Comparison of ENCODE assay signal across 9 mouse cellular contexts in genomic region chr15:88146118-88146517, GRCm38 (mm10).
A peak's percentile ranks its signal among the peaks of the same experiment; 100 is the strongest.
DNase-seq lines count a peak whose midpoint lies in the region; ATAC-seq and TF ChIP-seq lines count a peak whose summit lies in the region.
"Had no signal": no experiment of that assay in that cellular context is flagged by ENCODE, and none has a peak within 500 bp of the region (broad histone marks: within the 10 kb centered on the region; RNA-seq: fewer than 3 reads in every experiment).

No protein-coding gene starts in this region.

- no peak for ATAC-seq in embryonic facial prominence, embryonic 14.5 days (ENCODE audit: low read depth)

- 45% methylated on average over 7 of the region's 7 CpGs for WGBS in lung, adult 2 months
- WGBS in embryonic facial prominence, embryonic 14.5 days: 42% methylated on average over 7 of the region's 7 CpGs

- TF ChIP-seq CTCF in lung, adult 2 months (IDR thresholded peaks at IDR 0.05; ENCODE audit: insufficient read depth, low read length): peak; percentile 26

- no peak for TF ChIP-seq POLR2A in lung, adult 2 months (IDR thresholded peaks at IDR 0.05; ENCODE audit: borderline replicate concordance, extremely low read depth, low read depth, low read length)

- no peaks in the 10 kb centered on the region for H3K36me3 ChIP-seq in embryonic facial prominence, embryonic 14.5 days (ENCODE audit: control insufficient read depth, insufficient read depth, low read length)
- H3K36me3 ChIP-seq: hindbrain, embryonic 15.5 days; neural tube, embryonic 12.5 days had no signal

- no peak overlapping the region for H3K4me3 ChIP-seq in lung, adult 2 months (replicated peaks; ENCODE audit: extremely low read depth, low read depth, low read length)
- no peak overlapping the region for H3K4me3 ChIP-seq in embryonic facial prominence, embryonic 14.5 days (ENCODE audit: low read depth, low read length)
- H3K4me3 ChIP-seq: hindbrain, embryonic 15.5 days; neural tube, embryonic 12.5 days had no signal

- H3K4me2 ChIP-seq in embryonic facial prominence, embryonic 14.5 days (ENCODE audit: low read depth, low read length): no peak overlapping the region
- H3K4me2 ChIP-seq: hindbrain, embryonic 15.5 days; neural tube, embryonic 12.5 days had no signal

- no peak overlapping the region for H3K9ac ChIP-seq in embryonic facial prominence, embryonic 14.5 days (ENCODE audit: low read depth, low read length)
- H3K9ac ChIP-seq: hindbrain, embryonic 15.5 days; neural tube, embryonic 12.5 days had no signal

- H3K9me3 ChIP-seq in embryonic facial prominence, embryonic 14.5 days (ENCODE audit: control insufficient read depth, low read length): no peaks in the 10 kb centered on the region
- H3K9me3 ChIP-seq: hindbrain, embryonic 15.5 days; neural tube, embryonic 12.5 days had no signal

- H3K27me3 ChIP-seq in embryonic facial prominence, embryonic 14.5 days (replicated peaks; ENCODE audit: control insufficient read depth, insufficient read depth, low read length): no peaks in the 10 kb centered on the region
- H3K27me3 ChIP-seq: hindbrain, embryonic 15.5 days; neural tube, embryonic 12.5 days had no signal

- no peak for DNase-seq in lung, adult 2 months
- DNase-seq in lung, postnatal 4 days: no peak
- DNase-seq in cerebellum, adult 11-12 months: peak; percentile 46
- peak; percentile 2 for DNase-seq in embryonic facial prominence, embryonic 14.5 days (ENCODE audit: low spot score)
- peak; percentile 78 to 97 for DNase-seq in layer of hippocampus, postnatal 25 days (ENCODE audit: extremely low spot score in 1 of 2, low spot score in 1 of 2)
- DNase-seq in ovary, postnatal 36 days (ENCODE audit: low spot score): peak; percentile 40
- DNase-seq in spleen, adult 12 weeks (ENCODE audit: low spot score): no peak

- no peak overlapping the region for H3K27ac ChIP-seq in embryonic facial prominence, embryonic 14.5 days (replicated peaks; ENCODE audit: low read depth, low read length)
- H3K27ac ChIP-seq: hindbrain, embryonic 15.5 days; neural tube, embryonic 12.5 days had no signal

- H3K4me1 ChIP-seq in lung, adult 2 months (ENCODE audit: control insufficient read depth, insufficient read depth, low read length): no peaks in the 10 kb centered on the region
- H3K4me1 ChIP-seq in embryonic facial prominence, embryonic 14.5 days (ENCODE audit: control insufficient read depth, insufficient read depth, low read length): no peaks in the 10 kb centered on the region
- H3K4me1 ChIP-seq: hindbrain, embryonic 15.5 days; neural tube, embryonic 12.5 days had no signal

Comparison
In these comparisons a context has a peak if more than half of its experiments do, and no peak if none do; other contexts are left out.
1. DNase-seq: peak in cerebellum, adult 11-12 months (single experiment), embryonic facial prominence, embryonic 14.5 days (single experiment), layer of hippocampus, postnatal 25 days (2 of 2) and ovary, postnatal 36 days (single experiment); none in lung, adult 2 months (single experiment), lung, postnatal 4 days (0 of 2) and spleen, adult 12 weeks (single experiment).